Mouse (Mus musculus) right cerebral cortex, postnatal 36 days (tissue): ENCODE data around the gene Ubac1.

Experiments
- DNase-seq, 2 experiments: peaks; one replicate each; pipeline ENCODE4 v3.0.0; 2022; ENCODE audit warnings: low spot score in 2 of 2, mixed read lengths in 1 of 2

Ubac1 gene

DNA sequence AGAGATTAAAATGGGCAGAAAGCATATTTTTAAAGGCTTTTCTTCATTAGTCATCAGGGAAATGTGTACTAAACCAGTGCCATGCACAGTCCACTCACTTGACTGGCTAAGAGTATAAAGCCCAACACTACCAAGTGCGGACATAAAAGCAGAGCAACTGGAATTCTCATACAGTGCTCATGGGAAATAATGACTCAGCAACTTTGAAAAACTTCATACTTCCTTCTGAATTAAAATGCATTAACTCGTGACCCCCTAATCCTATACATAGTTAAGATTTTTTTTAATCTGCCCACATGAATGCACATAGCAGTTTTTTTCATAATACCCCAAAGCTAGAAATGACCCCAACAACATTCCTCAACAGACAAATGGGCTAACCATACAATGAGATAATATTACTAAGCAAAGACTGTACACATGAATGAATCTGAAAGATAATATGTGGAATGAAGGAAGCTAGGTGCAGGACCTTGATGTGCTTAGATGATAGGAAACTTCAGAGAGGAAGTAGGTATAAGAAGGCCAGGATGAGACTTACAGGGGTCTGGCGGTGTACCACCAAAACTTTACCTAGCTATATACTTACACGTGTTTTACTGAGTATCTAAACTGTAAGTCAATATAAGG is 46.3 kb downstream of the Ubac1 start:
- DNase-seq = no peak

DNA sequence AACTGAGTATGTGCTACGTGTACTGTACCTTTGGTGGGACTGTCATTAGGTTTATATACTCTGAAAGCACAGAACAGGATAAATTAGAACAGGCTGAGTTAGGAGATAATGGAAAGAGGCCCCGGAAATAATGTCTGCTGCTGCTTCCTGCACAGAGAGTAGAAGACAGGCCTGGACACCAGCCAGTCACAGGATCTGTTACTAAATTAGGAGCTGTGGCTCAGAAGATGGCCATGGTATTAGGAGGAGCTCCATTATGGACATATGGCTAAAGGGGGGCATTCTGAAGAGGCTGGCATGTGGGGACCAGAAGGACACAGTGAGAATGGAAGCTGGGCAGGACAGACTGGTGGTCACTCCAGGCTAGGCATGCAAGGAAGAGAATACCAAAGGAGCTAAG is 51.1 kb downstream of the Ubac1 start:
- DNase-seq = no peak

DNA sequence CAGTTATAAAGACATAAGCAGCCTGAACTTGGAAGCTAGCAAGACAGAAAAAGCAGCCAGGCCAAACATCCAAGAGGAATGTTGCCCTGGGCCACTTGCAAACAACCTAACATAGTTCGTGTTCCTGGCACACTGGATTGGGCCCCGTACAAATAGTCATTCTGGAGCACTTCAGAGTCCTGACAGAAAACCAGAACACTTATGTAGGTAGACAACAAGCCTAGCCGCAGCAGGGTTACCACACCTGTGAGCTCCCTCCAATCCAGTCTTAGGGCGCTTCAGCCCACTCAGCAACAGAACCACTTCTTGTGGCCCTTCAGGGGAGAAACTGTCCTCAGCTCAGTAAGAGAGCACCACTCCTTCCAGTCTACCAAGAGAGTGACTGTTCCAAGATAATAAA is 52.2 kb downstream of the Ubac1 start:
- DNase-seq = no peak

DNA sequence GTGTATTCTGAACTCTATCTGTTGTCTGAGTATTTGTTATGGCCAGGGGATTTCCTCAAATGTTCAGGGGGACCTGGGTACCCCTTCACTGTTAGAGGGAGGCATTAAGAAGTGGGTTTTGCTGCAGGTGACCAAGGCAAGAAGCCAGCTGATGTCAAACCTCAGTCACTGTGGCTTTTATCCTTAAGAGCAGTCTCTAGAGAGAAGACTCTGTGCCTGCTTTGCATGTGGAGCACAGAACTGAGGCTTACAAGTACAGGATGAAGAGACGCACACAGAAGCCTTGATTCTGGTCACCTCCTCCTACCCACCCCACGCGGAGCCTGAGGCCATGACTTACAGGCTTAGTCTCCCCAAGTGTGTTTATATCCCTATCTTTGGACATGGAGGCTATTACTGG is 72.3 kb downstream of the Ubac1 start:
- no peak for DNase-seq
